Mouse (Mus musculus) fat pad, adult 2 months (tissue): ENCODE results near the gene Rps6kc1.

ENCODE experiments used
- DNase-seq: peaks from one replicate; pipeline ENCODE4 v3.0.0-alpha.2; 2011; ENCODE audit warnings: low read depth, low spot score; ENCODE audit errors: extremely low read depth

The Rps6kc1 gene

DNA sequence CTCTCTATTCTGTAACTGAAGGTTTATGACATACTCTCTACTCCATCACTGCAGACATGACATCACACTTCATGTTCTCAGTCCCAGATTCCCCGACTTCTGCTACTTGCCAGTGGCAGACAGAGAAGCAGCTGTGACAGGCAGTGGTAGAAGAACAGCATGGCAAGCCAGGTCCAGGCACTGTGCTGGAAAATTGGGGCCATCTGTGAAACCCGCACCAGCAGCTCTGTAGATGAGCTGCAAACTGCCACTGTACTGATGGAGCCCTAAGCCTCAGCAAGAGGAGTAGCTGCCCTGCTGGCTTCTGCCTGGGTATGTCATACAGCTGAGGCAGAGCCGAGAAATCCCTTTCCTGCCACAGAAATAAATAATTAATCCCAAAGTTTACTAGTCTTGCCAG is 236.1 kb downstream of the Rps6kc1 start:
- DNase-seq, result no peak

DNA sequence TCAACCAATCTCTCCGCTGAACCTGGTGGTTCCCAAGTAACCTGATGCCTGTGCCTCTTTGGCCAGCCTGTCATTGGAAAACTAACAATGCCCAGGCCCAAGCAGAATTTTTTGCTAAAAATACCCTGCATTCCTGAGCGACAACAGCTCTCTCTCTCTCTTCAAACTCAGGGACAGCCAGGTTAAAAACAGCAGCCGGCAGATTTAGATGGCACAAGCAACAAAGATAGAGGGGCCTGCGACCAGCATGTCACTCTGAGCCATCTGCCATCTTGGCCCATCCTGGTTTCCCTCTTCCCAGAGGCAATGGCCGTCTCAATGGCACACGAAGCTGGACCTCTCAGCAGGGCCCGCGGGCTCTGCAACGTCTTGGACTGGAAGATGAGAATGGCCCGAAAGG is 242.5 kb downstream of the Rps6kc1 start:
- DNase-seq, result no peak

DNA sequence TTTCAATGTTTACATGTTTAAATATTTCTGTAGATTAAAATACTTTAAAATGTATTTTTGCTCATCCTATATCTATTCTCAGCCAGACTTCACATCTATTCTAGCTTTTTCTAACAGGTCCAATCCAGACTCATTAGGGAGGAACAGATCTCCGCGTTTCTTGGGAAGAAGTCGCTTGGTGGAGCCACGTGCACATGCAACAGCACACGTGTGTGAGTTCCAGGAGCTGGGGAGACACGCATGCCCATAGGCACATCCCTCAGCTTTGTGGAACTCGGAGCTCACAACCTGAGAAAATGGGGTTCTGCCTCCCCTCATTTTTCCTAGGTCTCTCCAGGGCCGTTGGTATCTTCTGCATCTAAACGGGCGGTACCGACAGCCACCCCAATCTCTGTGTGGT is 243.7 kb downstream of the Rps6kc1 start:
- DNase-seq, result no peak

DNA sequence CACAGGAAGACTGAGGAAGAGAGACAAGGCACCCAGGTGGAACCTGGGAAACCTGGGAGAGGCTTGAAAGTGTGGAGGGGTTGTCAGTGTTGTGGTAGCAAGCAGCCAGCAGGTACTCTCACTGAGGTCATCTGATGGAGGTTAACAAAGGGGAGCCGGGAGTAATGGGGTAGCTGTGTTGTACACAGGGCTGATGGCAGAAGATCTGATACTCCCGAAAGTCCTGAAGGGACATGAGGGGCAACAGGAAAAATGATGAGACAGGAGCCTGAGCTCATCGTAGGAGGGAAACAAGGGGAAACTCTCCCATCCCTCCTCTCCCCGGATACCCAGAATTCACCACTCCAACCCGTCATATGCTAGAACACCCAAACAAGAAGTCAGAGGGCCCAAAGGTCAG is 244.2 kb downstream of the Rps6kc1 start:
- DNase-seq, result no peak

DNA sequence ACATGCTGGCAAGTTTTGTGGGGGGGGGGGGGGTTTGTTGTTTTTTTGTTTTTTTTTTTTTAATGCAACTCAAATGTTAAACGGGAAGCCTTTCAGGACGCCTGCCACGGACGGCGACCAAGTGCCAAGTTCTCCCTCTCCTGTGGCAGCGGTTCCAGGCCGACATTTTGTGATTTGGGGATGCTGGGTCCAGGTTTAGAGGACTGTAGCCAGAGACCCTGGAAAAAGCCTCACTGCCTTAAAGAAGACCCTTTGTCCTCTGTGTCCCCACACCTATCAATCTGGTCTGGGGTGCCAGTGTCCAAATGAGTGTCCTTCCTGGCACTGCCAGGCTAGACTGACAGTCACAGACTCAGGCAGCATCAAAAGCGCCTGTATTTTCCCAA is 246.1 kb downstream of the Rps6kc1 start:
- DNase-seq, result no peak

DNA sequence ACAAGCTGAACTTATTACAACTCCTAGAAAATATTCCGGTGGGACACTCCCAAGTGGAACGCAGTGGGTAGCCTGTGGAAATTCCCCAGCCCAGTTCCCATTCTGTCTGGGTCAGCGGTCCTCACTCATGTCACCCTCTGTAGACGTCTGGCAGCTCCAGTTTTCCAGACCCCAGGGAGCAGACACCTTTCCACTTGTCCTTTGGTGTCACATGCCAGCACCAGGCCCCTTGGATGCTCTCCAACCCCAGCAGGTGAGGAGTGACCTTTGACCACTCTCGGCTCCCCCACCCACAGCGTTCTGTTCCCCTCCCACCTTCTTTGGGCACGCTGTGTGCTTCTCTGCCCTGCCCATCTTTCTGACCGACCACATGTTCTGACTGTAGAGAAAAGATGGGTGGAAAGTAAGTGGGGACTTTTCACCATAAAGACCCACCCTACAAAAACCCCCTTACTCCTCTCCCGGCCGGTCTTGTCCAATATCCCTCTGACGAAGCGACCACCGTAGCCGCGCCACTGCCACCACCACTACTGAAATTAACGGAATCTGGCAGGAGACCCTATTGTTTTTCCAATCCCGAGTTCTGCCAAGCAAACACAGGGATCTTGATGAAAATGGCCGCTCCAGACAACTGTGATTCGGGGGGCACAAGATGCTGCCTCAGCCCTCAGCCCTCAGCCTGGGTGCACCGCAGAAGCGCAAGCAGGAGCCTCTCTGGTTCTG is 246.6 kb downstream of the Rps6kc1 start:
- DNase-seq, result no peak

DNA sequence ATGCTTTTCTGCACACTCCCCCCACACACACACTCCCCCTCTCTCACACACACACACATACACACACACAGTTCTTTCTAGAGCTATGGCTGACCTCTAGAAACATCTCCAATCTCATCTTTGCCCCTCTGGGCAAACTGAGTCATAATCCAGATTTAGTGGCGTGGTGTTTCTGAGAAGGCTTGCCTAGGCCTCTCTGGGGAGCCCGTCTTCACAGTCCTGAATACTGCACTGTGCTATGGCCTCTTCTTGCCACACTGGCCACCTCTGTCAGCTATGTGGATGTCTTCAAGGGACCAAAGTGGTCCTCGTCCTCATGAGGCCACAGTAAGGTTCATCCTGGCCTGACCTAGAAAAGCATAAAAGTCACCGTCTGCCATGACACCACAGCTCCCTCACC is 247.6 kb downstream of the Rps6kc1 start:
- no peak for DNase-seq

DNA sequence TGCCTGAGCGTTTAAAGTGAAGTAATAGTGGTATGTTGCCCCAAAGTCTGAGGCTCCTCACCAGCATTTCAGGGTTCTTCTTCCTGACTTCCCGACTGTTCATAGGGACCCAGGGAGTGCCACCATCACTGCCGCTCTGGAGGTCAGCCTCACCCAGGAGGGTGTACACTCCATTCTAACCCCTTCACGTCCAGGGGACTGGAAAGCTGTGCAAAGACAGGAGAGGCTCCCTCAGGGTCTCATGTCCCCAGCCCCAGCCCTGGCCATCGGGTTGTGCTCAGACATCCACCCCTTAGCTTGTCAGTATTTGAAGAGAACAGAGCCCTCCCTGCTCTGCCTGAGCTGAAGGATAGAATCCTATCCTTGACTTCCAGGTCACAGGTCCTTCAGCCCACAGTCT is 248.8 kb downstream of the Rps6kc1 start:
- no peak for DNase-seq

DNA sequence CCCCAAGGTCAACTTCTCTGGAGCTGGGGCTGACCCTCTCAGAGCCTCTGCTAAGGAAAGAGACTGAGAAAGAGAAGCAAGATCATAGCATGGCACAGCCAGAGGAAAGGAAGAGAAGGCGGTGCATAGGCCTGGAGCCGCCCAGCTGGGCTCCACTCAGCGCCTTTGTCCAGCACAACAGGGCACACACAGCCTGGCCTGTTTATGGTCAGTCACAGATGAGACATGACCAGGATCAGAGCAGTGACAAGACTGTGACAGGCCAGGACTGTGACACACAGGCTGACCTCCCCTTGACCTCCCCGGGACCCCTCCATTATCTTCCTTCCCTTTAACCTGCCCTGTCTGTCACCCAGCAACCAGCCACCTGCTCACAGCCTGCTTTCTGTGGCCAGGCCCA is 249.8 kb downstream of the Rps6kc1 start:
- no peak for DNase-seq

DNA sequence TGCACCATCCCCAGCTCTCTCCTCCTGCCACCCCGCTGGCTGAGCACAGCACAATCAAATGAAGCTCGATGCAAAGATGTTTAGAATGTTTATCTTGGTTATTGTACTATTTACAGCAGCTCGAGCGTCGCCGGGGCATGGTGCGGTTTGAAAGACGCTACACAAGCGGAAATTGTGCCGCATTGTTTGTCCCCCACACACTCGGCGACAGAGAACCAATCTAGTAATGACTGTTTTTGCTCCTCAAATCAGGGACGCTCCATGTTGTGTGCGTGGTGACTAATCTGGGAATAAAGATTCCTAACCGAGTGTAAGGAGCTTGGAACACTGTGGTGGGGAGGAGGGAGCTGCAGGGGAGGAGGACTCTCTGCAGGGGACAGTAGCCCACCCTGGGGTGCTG is 250.3 kb downstream of the Rps6kc1 start:
- DNase-seq, result no peak

DNA sequence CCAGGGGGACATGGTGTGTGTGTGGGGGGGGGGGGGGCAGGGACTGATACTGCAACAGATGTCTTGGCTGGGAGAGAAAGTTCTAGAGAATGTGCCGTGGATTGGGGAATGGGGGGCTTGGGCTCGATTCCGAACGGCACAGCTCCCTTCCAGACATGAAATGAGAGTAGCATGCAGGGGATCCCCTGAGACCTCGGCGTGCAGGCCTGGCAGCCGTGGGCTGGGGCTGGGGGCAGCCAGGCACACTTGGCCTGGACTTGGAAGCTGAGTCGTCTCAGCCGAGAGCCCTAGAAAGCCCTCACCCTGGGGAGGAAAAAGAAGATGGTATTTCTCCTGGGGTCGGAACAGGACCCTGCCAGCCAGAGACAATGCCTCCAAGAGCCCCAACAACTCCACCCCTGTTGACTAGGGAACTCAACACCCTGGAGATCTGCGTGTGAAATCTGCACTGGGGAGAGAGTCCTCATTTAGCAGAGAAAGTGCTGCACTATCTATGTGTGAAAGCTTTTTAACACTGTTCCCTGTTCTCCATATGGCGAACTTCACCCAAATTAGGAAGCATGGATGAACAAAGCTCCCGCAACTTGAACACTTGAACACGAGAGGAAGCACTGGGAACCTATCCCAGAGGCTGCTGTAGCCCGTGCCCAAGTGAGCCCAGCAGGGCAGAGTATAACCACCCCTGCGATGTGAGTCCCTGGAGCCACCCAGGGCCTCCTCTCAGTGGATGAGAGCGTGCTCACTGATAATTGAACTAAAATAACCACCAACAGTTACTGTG is 251.7 kb downstream of the Rps6kc1 start:
- DNase-seq, result no peak

DNA sequence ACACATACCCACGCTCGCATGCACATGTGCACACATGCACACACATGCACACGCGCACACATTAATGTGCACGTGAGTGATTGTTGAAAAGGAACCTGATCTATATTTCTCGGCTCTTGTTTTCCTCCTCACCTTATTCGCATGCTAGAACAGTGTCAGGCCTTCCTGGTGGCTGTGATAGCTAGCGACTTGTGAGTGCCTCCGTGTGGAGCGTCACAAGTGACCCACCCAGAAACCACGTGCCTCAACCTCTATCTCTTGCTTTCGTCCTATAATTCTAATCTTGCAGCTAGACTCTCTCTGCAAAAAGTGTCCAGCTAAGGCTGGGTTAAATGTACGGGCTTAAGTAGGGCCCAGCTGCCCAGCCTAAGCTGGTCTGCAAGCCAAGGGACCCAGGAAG is 253.3 kb downstream of the Rps6kc1 start:
- DNase-seq, result no peak

DNA sequence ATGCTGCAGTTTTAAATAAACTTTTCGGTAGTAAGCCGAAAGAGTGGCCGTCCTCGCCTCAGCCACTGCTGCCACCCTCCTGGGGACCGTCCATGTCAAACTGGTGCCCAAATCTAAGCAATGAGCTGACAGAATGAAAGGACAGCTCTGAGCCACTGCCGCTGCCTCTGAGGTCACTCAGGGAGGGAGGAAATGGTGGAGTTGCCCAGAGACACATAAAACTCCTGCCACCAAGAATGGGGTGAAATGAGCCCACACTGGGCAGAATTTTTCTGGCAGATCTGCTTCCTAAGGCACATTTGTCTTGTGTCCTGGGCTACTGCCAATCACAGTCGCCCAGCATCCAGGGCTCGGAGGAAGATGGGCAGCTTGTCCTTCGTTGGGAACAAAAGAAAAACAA is 255.5 kb downstream of the Rps6kc1 start:
- DNase-seq, result no peak

DNA sequence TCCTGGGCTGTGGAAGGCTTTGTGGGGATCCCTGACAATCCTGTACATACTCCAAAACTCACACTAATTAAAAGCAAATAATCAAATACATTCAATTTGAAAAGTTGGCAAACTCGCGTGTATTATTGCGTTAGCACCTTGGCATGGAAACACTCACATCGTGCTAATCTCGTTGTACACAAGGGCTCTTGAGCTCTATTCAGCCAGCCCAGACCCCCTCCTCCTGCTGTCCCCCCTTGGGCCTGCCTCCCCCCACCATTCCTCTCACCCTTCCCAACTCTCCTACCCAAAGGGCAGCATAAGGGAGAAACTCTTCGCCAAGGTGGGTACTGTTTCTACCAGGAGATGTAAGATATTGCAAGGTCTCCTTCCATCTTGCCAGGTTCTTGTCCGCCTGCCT is 255.9 kb downstream of the Rps6kc1 start:
- DNase-seq, result no peak

DNA sequence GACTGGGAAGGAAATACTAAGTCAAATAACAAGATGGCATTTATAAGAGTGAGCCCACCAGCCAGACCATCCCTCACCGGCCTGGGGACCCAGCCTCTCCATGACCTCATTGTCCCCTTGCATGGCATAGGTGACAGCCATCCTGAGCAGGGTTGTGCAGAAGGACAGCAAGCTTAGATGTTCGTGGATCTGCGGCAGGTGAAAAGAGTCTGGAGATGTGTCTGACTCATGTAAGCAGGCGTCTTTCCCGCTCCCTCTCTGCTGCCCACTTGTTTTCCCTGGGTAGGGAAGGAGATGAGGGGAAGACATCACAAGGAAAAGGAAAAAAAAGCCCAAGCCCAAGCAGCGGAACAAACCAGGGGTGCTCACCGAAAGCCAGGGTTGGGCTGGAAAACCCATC is 256.5 kb downstream of the Rps6kc1 start:
- DNase-seq, result no peak

DNA sequence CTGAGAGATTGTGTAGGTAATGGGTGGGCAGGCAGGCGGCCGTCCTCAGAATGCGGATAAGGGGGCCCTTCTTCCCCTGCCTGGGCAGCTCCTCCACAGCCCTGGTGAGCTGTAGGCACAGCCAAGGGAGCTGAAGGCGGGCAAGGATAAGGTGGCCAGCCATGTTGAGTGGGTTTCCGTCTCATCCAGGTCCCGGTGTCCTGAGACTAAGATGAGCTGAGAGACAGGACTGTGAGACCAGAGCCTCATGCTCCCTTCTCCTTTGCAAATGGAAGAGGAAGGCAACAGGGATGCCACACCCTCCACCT is 256.9 kb downstream of the Rps6kc1 start:
- no peak for DNase-seq

DNA sequence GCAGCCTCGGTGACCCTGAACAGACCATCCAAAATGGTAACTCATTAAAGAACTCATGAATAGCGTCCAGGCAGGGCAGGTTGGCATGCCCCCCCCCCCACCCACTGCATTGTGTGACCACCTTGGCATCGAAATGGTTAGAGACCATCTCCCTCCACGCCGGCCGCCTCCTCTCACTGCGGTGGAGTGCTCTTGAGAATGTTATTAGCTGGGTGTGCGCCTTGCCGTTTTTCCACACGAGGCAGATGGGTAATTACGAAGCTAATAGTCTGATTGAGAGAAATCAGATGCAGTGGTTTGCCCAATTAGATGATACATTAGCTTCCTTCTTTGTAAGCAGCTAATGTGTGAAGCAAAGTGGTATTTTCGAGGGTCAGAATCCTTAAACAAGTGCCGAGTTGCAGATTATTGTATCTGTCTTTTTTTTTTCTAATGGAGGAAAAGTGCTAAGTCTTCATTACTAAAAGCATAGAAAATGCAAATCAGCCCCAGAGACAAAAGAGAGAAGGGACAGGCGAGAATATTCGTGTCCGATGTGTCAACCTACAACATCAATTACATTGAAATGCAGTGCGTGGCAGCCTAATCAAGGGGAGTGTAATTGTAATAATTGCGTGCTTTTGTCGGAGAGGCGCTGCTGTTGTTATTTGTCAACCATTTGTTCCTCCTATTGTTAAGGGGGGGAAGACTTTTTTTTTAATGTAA is 257.4 kb downstream of the Rps6kc1 start:
- DNase-seq, result no peak

DNA sequence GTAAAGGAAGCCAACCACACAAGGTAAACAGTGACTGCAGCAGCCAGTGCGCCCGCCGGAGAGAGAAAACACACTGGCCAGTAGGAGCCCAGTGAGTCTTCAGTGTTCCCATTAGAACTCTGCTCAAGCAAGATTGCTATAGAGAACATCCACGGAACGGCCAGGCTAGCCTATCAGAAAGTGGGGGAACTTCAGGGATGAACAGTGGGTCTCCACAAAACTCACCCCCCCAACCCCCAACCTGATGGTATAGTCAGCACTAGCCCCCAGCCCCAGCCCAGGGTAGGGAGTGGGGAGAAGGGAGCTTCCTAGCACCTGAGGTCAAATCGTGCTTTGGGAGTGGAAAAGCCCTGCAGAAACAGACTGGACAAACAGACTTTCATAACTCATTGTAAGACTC is 258.5 kb downstream of the Rps6kc1 start:
- no peak for DNase-seq
